Mouse (Mus musculus): Measurements from ENCODE around the gene Gm10251. TPM values are rescaled to one million over a fixed set of nuclear protein-coding genes. Genes with fewer than 3 reads are reported as not detected.
"Not testable (repeated sequence)": the region's sequence is repeated elsewhere in the genome, so short reads cannot be mapped to it uniquely, and the experiment has no call there.

The Gm10251 gene
- not detected in 2 replicates for polyA plus RNA-seq (2015; fragmentation: Nextera tagmentation; extraction: Ambion mirVana)

DNA sequence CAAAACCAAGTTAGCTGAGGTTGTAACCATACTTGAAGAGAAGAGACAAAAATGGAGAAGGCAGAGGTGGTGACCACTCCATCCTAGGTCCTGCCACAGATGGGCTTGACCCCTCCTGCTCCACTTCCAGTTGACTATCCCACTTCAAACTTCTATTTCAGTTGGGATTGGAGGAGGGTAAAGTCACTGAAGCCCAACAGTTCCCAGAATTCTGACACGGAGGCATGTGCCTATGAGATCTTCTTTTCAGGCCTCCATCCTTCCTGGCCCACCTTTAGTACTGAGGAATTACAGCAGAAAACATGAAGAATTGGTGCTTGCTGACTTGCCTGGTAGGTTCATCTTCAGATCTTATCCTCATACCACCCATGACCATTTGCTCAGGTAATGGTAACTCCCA is at the start of gene Gm10251:
Gene Gm10251 (minus strand): TSS at position 101 of the 400 bp plus-strand sequence.
- H3K27ac ChIP-seq (replicated peaks); H3K36me3 ChIP-seq; H3K4me1 ChIP-seq; H3K27me3 ChIP-seq; ATAC-seq (ENCODE audit: insufficient number of reproducible peaks, low FRiP score, low TSS enrichment, low read depth); H3K9me3 ChIP-seq (replicated peaks); H3K9ac ChIP-seq; H3K4me2 ChIP-seq (replicated peaks); H3K4me3 ChIP-seq (replicated peaks): not testable (repeated sequence)
- WGBS: no CpG with 5 or more reads among the region's 1 CpGs

DNA sequence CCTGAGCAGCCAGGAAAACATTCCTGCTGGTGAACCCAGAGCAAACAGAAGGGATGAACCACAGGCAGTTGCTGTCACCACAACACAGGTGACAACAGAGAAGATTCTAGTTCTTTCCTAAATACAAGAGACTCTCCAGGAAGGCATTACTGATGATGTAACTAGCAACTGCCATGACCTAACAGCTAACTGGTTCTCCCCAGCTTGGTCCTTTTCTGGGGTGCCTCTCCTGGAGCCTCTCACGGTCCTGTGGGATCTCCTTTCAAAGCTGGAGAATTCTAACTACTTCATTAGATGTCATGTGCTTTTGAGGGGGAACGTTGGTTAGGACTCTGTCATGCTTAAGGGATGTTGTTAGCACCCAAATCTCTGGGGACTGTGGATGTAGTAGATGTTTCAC is 36.2 kb upstream of the Gm10251 start, which contains the start of gene Gm8050:
Gene Gm8050 (minus strand): TSS at position 101 of the 400 bp plus-strand sequence.
- H3K27me3 ChIP-seq; H3K9ac ChIP-seq; H3K27ac ChIP-seq (replicated peaks); H3K4me1 ChIP-seq; H3K9me3 ChIP-seq (replicated peaks); H3K4me2 ChIP-seq (replicated peaks); ATAC-seq (ENCODE audit: insufficient number of reproducible peaks, low FRiP score, low TSS enrichment, low read depth); H3K4me3 ChIP-seq (replicated peaks); H3K36me3 ChIP-seq: not testable (repeated sequence)
- WGBS: 55% methylated on average over 1 of the region's 2 CpGs

DNA sequence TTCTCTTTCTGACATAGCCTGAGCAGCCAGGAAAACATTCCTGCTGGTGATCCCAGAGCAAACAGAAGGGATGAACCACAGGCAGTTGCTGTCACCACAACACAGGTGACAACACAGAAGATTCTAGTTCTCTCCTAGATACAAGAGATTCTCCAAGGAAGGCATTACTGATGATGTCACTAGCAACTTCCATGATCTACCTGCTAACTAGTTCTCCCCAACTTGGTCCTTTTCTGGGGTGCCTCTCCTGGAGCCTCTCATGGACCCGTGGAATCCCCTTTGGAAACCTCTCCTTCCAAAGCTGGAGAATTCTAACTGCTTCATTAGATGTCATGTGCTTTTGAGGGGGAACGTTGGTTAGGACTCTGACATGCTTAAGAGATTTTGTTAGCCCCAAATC is 61.7 kb downstream of the Gm10251 start, which contains the start of gene Gm3460:
Gene Gm3460 (minus strand): TSS at position 101 of the 400 bp plus-strand sequence.
- H3K4me2 ChIP-seq (replicated peaks); H3K9ac ChIP-seq; H3K36me3 ChIP-seq; ATAC-seq (ENCODE audit: insufficient number of reproducible peaks, low FRiP score, low TSS enrichment, low read depth); H3K4me3 ChIP-seq (replicated peaks); H3K27ac ChIP-seq (replicated peaks); H3K4me1 ChIP-seq; H3K27me3 ChIP-seq; H3K9me3 ChIP-seq (replicated peaks): not testable (repeated sequence)
- WGBS: 62% methylated on average over 1 of the region's 2 CpGs

DNA sequence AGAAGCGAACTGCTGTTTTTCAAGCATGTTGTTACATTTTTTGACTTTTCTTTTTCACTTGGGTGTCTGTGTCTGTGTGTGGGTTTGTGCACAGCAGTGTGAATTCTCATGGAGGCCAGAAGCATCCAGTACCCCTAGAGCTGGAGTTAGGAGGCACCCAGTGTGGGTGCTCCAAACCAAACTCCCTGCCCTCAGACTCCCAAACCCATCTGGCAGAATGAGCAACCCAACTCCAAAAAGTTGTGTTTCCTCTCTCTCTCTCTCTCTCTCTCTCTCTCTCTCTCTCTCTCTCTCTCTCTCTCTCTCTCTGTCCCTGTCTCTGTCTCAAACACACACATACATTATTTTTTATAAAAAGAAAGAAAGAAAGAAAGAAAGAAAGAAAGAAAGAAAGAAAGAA is 77.5 kb downstream of the Gm10251 start:
- not testable (repeated sequence) for H3K4me3 ChIP-seq (replicated peaks); H3K9me3 ChIP-seq (replicated peaks); ATAC-seq (ENCODE audit: insufficient number of reproducible peaks, low FRiP score, low TSS enrichment, low read depth); H3K9ac ChIP-seq; H3K36me3 ChIP-seq; H3K27me3 ChIP-seq; H3K4me2 ChIP-seq (replicated peaks); H3K27ac ChIP-seq (replicated peaks); H3K4me1 ChIP-seq
- no CpG with 5 or more reads among the region's 1 CpGs for WGBS

DNA sequence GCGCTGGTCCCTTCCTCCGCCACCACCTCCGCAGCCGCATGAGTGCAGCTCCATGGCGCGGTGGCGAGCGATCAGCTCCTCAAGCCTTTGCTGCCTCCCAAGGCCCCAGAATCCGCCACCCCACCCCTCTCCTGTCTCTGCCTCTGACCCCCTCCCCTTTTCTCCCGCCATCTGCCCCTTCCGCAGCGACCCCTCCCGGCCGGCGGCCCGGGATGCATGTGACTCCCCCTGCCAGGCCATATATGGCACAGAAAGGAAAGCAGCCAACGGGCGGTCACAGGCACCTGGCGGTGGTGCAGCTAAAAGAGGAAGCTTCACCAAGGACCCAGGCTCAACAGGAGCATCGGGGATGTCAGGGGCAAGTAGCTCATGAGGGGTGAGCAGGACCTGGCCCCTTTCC is 79.0 kb downstream of the Gm10251 start:
- not testable (repeated sequence) for H3K36me3 ChIP-seq; ATAC-seq (ENCODE audit: insufficient number of reproducible peaks, low FRiP score, low TSS enrichment, low read depth); H3K27ac ChIP-seq (replicated peaks); H3K27me3 ChIP-seq; H3K9me3 ChIP-seq (replicated peaks); H3K9ac ChIP-seq; H3K4me1 ChIP-seq
- Histone ChIP-seq H3K4me3 (replicated peaks) (peak overlapping the region; percentile 39), H3K4me2 (replicated peaks) (peak overlapping the region; percentile 67)
- WGBS: 2% methylated on average over 14 of the region's 20 CpGs

DNA sequence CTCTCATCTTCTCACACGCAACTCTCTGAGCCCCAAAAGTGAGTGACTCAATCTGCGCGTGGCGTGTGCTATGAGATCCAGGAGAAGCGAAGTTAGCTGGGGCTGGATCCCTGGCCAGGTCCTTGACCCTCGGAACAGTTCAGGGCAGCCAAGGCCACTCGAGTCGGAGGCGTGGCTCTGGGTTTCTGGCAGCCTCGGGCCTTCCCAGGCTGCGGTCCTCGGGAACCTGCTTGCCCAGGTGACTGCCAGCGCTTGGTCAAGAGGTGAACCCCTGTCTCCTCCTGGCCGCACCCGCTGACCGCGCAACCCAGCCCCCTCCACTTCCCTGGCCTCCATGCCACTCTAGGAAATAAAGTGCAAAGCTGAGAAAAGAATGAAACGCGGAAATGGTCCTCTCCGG is 79.4 kb downstream of the Gm10251 start:
- H3K27ac ChIP-seq (replicated peaks); H3K36me3 ChIP-seq; H3K9ac ChIP-seq; H3K27me3 ChIP-seq; ATAC-seq (ENCODE audit: insufficient number of reproducible peaks, low FRiP score, low TSS enrichment, low read depth); H3K9me3 ChIP-seq (replicated peaks); H3K4me1 ChIP-seq: not testable (repeated sequence)
- Histone ChIP-seq H3K4me2 (replicated peaks) (peak overlapping the region; percentile 67), H3K4me3 (replicated peaks) (peak overlapping the region; percentile 39)
- 6% methylated on average over 20 of the region's 20 CpGs for WGBS

DNA sequence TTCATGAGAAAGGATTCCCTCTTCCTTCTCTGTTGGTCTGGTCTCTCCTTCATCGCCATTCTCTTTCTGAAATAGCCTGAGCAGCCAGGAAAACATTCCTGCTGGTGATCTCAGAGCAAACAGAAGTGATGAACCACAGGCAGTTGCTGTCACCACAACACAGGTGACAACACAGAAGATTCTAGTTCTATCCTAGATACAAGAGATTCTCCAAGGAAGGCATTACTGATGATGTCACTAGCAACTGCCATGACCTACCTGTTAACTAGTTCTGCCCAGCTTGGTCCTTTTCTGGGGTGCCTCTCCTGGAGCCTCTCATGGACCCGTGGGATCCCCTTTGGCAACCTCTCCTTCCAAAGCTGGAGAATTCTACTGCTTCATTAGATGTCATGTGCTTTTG is 93.5 kb downstream of the Gm10251 start, which contains the start of gene Gm3629:
Gene Gm3629 (minus strand): TSS at position 101 of the 400 bp plus-strand sequence.
- not testable (repeated sequence) for H3K9ac ChIP-seq; H3K4me3 ChIP-seq (replicated peaks); H3K27me3 ChIP-seq; H3K27ac ChIP-seq (replicated peaks); H3K9me3 ChIP-seq (replicated peaks); ATAC-seq (ENCODE audit: insufficient number of reproducible peaks, low FRiP score, low TSS enrichment, low read depth); H3K4me1 ChIP-seq; H3K4me2 ChIP-seq (replicated peaks); H3K36me3 ChIP-seq
- WGBS: 56% methylated on average over 1 of the region's 2 CpGs

Other genes with a start within 250 kb of the Gm10251 start
- not detected in 2 replicates for gene Gm3594, start 239.6 kb downstream of the Gm10251 start, polyA plus RNA-seq (2015; fragmentation: Nextera tagmentation; extraction: Ambion mirVana)
- gene Gm8356, start 146.9 kb downstream of the Gm10251 start, polyA plus RNA-seq (2015; fragmentation: Nextera tagmentation; extraction: Ambion mirVana): not detected in 2 replicates
- gene Gm3629, start 93.6 kb downstream of the Gm10251 start, polyA plus RNA-seq (2015; fragmentation: Nextera tagmentation; extraction: Ambion mirVana): 0.24 TPM in 1 of 2 replicates, not detected in the other
- gene Gm3460, start 61.8 kb downstream of the Gm10251 start, polyA plus RNA-seq (2015; fragmentation: Nextera tagmentation; extraction: Ambion mirVana): not detected in 2 replicates
- gene Gm8050, start 36.1 kb upstream of the Gm10251 start, polyA plus RNA-seq (2015; fragmentation: Nextera tagmentation; extraction: Ambion mirVana): not detected in 2 replicates
- gene Gm3636, start 58.2 kb upstream of the Gm10251 start, polyA plus RNA-seq (2015; fragmentation: Nextera tagmentation; extraction: Ambion mirVana): 3.0 and 3.2 TPM in 2 replicates
- gene Gm8362, start 90.2 kb upstream of the Gm10251 start, polyA plus RNA-seq (2015; fragmentation: Nextera tagmentation; extraction: Ambion mirVana): not detected in 2 replicates
- not detected in 2 replicates for gene Gm3642, start 156.1 kb upstream of the Gm10251 start, polyA plus RNA-seq (2015; fragmentation: Nextera tagmentation; extraction: Ambion mirVana)
- gene Gm3667, start 205.8 kb upstream of the Gm10251 start, polyA plus RNA-seq (2015; fragmentation: Nextera tagmentation; extraction: Ambion mirVana): 0.12 and 0.51 TPM in 2 replicates